Mouse (Mus musculus) hindbrain, embryonic 14.5 days (tissue): ENCODE results near the gene Pgpep1l. TPM values are rescaled to one million over a fixed set of nuclear protein-coding genes. Genes with fewer than 3 reads are reported as not detected.
"Not testable (repeated sequence)": the region's sequence is repeated elsewhere in the genome, so short reads cannot be mapped to it uniquely, and the experiment has no call there.

Experiments
- ATAC-seq: fragments of 200-750 bp; cut with Nextera tagmentation; 2 replicates; pipeline ENCODE4 v1.8.0; 2017; ENCODE audit warnings: moderate number of reproducible peaks, mild to moderate bottlenecking, moderate TSS enrichment, moderate library complexity; ENCODE audit not compliant: low FRiP score
- DNase-seq: peaks from one replicate; pipeline ENCODE4 v3.0.0-alpha.2; 2015; ENCODE audit warnings: low spot score
- H3K27ac ChIP-seq: fragments of 300-500 bp; sonication (generic); 2 replicates; pipeline ENCODE4 v1.5.1; 2014; ENCODE audit warnings: mild to moderate bottlenecking, moderate library complexity
- H3K27me3 ChIP-seq: fragments of 300-500 bp; sonication (generic); 2 replicates; pipeline ENCODE4 v1.6.1; 2014; ENCODE audit warnings: mild to moderate bottlenecking, low read length, mixed read lengths; ENCODE audit not compliant: control insufficient read depth, insufficient read depth
- H3K36me3 ChIP-seq: fragments of 300-500 bp; sonication (generic); replicated peaks from 2 replicates; pipeline ENCODE4 v1.6.1; 2014; ENCODE audit not compliant: control insufficient read depth, insufficient read depth
- H3K4me1 ChIP-seq: fragments of 300-500 bp; sonication (generic); replicated peaks from 2 replicates; pipeline ENCODE4 v1.6.1; 2014; ENCODE audit warnings: antibody characterized with exemption, low read length, mixed read lengths; ENCODE audit not compliant: control insufficient read depth, insufficient read depth
- H3K4me2 ChIP-seq: fragments of 300-500 bp; sonication (generic); replicated peaks from 2 replicates; pipeline ENCODE4 v1.6.1; 2014; ENCODE audit warnings: mild to moderate bottlenecking, moderate library complexity
- H3K4me3 ChIP-seq: fragments of 300-500 bp; sonication (generic); replicated peaks from 2 replicates; pipeline ENCODE4 v1.5.1; 2014; ENCODE audit warnings: mild to moderate bottlenecking, low read length
- H3K9ac ChIP-seq: fragments of 300-500 bp; sonication (generic); 2 replicates; pipeline ENCODE4 v1.6.1; 2014
- H3K9me3 ChIP-seq: fragments of 300-500 bp; sonication (generic); 2 replicates; pipeline ENCODE4 v1.6.1; 2016; ENCODE audit warnings: low read length; ENCODE audit not compliant: control insufficient read depth
- whole genome bisulfite sequencing: fragments of 180-500 bp; shearing (Covaris S2); extraction: QIAGEN DNeasy Blood & Tissue Kit; methylation state at CpG from one replicate; pipeline ENCODE4 v1.1.7; 2014; 5-methylcytosine and 5-hydroxymethylcytosine counted together
- polyA plus RNA-seq: library from polyadenylated mRNA; unstranded; fragments of >200 nt; fragmentation: Nextera tagmentation; extraction: Ambion mirVana; gene quantifications from 2 replicates; pipeline ENCODE4 v1.2.1, GENCODE M21; 2014

The Pgpep1l gene
- polyA plus RNA-seq, 1 experiment from 2014 or later, result 0.21 TPM

DNA sequence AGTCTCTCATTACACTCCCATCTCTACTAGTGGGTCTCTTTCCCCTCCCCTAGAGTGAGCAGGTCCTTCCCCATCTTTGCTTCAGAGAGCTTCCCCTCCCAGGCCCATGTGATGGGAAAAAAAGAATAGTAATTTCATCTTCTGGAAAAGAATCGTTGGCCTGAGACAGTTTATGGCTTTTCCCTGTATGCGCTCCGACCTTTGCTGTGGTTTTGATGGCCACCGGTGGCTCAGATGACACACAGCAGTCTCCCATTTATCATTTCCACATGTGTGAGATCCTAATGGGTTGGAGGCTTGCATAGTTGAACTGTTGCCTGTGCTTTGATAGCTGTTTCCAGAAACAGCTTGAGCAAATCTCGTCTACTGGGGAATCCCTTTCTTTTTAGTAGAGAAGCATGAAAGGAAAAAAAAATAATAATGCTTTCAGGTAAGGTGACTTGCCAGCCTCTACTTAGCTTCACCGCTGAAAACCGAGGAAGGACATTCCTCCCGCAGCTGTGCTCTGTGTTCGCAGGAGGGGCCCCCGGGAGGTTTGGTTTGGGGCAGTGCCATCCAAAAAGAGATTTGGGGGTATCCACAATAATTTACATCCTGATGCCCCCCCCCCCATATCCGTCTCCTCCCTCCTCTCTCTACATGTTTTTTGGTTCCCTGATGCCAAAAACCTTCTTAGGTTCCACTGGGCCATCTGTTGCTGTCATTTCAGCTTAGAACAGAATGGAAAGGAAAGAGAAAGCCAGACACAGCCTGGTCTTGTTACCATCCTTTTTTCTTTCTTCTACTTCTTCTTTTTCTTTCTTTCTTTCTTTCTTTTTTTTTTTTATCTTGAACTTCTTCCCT lies 13.2 kb upstream of the Pgpep1l start:
- 42% methylated on average over 11 of the region's 11 CpGs for WGBS
- Histone ChIP-seq H3K4me1 (peaks cover 15% of the 10 kb centered on the region; the same call in 1 of the 2 replicates), H3K4me3 (no peak overlapping the region), H3K27me3 (peaks cover 16% of the 10 kb centered on the region), H3K36me3 (no peaks in the 10 kb centered on the region), H3K9me3 (no peaks in the 10 kb centered on the region), H3K9ac (no peak overlapping the region), H3K27ac (no peak overlapping the region), H3K4me2 (no peak overlapping the region)
- ATAC-seq (no peak), DNase-seq (no peak)

DNA sequence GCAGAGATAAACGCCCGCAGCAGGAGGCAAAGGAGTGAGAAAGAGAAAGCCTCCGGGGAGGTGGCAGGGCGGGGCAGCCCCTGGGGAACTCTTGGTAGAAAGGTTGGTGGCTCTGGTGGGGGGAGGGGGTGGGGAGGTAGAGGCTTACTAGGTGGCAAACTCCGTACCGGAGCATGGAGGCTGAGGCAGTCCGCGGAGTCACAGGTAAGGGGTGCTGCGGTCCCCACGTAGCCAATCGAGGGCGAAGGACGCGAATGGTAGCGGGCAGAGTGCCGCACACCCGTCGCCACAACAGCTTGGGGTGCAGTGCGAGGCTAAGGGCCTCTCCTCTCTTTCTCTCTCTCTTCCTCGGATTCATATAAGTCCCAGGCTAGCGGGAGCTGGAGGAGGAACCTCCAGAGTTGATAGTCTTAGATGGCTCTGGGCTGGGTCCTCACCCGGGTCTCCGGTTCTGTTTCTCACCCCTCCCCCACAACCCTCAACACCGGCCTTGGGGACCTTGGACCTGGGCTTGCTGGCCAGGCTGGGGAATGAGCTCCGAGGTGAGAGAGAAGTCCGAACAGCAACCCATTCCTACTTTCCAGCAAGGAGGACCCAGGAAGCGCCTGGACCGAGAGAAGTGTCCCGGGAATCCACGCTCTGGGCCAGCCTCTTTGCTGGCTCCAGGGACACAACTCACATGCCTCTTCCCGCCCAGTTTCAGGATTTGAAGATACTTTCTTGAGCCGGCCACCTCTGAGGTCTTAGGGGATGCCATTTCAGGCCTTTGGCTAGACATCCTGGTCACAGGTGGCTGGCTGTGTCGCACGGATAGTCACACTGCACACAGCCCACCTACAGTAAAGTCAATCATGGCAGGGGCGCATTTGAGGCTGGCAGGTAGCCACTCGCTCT lies 12.1 kb upstream of the Pgpep1l start:
- Histone ChIP-seq H3K4me1 (peaks cover 15% of the 10 kb centered on the region; the same call in 1 of the 2 replicates), H3K9me3 (no peaks in the 10 kb centered on the region), H3K4me2 (peak overlapping the region; percentile 52), H3K4me3 (peak overlapping the region; percentile 24), H3K27me3 (peaks cover 16% of the 10 kb centered on the region), H3K9ac (peak overlapping the region; percentile 34; the same call in 1 of the 2 replicates), H3K36me3 (no peaks in the 10 kb centered on the region), H3K27ac (no peak overlapping the region)
- no peak for DNase-seq
- WGBS, result 5% methylated on average over 36 of the region's 36 CpGs
- peak; percentile 43; the same call in 1 of the 2 replicates for ATAC-seq

DNA sequence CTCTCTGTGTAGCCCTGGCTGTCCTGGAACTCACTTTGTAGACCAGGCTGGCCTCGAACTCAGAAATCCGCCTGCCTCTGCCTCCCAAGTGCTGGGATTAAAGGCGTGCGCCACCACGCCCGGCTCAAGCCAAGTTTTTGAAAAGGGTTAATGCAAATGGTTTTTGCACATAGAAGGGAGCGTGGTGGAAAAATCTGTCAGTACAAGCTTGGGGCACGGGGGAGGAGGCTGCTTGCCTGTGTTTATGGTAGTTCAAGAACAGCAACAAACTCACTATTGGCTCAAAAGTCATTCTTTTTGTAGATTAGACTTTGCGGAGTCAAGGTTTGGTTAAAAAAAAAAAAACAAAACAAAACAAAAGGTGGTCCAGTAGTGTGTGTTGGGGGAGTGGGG lies 11.4 kb upstream of the Pgpep1l start:
- WGBS, result 46% methylated on average over 8 of the region's 9 CpGs
- DNase-seq, H3K9me3 ChIP-seq, H3K36me3 ChIP-seq, ATAC-seq, H3K9ac ChIP-seq, H3K27ac ChIP-seq: not testable (repeated sequence)
- H3K4me2 ChIP-seq, result peak overlapping the region; percentile 52
- peak overlapping the region; percentile 24 for H3K4me3 ChIP-seq
- H3K4me1 ChIP-seq, result peaks cover 15% of the 10 kb centered on the region; the same call in 1 of the 2 replicates
- peaks cover 16% of the 10 kb centered on the region for H3K27me3 ChIP-seq

DNA sequence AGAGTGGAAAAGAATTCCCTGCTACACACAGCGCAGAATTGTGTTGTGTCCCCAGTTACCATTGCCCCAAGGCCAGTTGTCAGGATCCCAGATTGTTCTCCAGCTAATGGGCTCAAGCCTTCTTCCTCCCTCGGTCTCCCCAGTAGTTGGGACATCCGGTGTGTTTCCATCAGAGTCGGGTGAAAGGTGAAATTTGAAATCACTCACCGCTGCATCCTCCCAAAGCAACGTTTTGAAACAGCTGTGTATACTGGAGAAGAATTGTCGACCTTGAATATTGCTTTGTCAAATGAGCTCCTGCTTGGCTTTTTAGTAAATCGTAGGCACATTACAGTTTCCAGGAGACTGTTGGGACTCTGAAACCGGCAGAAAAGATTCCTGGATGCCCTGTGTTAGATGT lies 10.9 kb upstream of the Pgpep1l start:
- no peak for DNase-seq
- Histone ChIP-seq H3K27ac (no peak overlapping the region), H3K27me3 (peaks cover 16% of the 10 kb centered on the region), H3K4me1 (peaks cover 15% of the 10 kb centered on the region; the same call in 1 of the 2 replicates), H3K9ac (no peak overlapping the region), H3K4me2 (no peak overlapping the region), H3K36me3 (no peaks in the 10 kb centered on the region), H3K4me3 (no peak overlapping the region), H3K9me3 (no peaks in the 10 kb centered on the region)
- 72% methylated on average over 9 of the region's 9 CpGs for WGBS
- ATAC-seq, result no peak

DNA sequence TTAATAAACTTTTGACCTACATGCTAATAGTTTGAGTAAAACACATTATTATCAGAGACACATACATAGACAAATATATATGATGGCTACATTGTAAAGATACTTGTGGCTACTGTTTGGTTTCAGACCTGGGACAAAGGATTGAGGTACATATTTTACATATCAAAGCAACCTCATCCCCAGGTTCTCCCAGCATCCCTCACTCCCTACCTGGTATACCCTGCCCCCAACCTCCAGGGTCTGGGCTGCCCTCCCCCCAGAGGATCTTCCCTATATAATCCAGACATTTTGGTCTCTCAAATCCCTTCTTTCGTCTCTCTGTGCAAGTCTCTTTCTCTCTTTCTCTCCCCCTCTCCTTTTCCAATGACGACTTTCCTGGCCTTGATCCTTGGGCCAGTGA lies 10.2 kb upstream of the Pgpep1l start:
- H3K4me2 ChIP-seq, result no peak overlapping the region
- no peaks in the 10 kb centered on the region for H3K9me3 ChIP-seq
- no peak for ATAC-seq
- H3K4me1 ChIP-seq, result peaks cover 15% of the 10 kb centered on the region; the same call in 1 of the 2 replicates
- WGBS, result 61% methylated on average over 2 of the region's 2 CpGs
- H3K9ac ChIP-seq, result no peak overlapping the region
- DNase-seq, result no peak
- peaks cover 16% of the 10 kb centered on the region for H3K27me3 ChIP-seq
- no peak overlapping the region for H3K27ac ChIP-seq
- H3K4me3 ChIP-seq, result no peak overlapping the region
- H3K36me3 ChIP-seq, result no peaks in the 10 kb centered on the region

DNA sequence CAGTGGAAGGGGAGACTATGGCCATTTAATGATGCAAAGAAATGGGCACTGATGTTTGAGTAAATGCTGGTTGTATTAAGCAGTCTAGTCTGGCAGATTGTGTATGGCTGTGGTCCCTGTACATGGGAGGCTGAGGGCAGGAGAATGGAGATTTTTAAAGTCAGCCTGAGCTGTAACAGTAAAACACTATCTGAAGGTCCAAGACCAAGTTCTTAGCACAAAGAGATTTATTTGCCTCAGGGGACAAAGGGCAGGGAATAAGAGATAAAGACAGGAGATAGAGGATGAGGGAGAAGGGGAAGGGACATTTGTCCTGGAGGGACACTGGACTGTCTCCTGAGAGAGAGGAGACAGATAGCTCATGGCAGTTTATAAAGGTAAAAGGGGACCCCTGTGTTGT lies 9.5 kb upstream of the Pgpep1l start, which contains the start of gene Fam169b:
TSS of gene Fam169b (plus strand) at position 325 of the 400 bp plus-strand sequence.
- no peaks in the 10 kb centered on the region for H3K9me3 ChIP-seq
- H3K4me3 ChIP-seq, result no peak within 1 kb of the TSS
- no peaks in the 10 kb centered on the region for H3K36me3 ChIP-seq
- ATAC-seq (no peak), DNase-seq (no peak)
- peaks cover 16% of the 10 kb centered on the region for H3K27me3 ChIP-seq
- no peak within 1 kb of the TSS for H3K4me2 ChIP-seq
- no peak within 1 kb of the TSS for H3K27ac ChIP-seq
- H3K4me1 ChIP-seq, result peaks cover 15% of the 10 kb centered on the region; the same call in 1 of the 2 replicates
- no peak within 1 kb of the TSS for H3K9ac ChIP-seq

- no peak for DNase-seq
- Histone ChIP-seq H3K4me3 (no peak overlapping the region), H3K27ac (no peak overlapping the region), H3K9ac (no peak overlapping the region), H3K4me1 (peaks cover 15% of the 10 kb centered on the region; the same call in 1 of the 2 replicates), H3K36me3 (no peaks in the 10 kb centered on the region), H3K27me3 (peaks cover 16% of the 10 kb centered on the region), H3K4me2 (no peak overlapping the region), H3K9me3 (no peaks in the 10 kb centered on the region)
- no peak for ATAC-seq
- 78% methylated on average over 10 of the region's 10 CpGs for WGBS
Observed at GRCm38 (mm10) chr7:68272607-68273006, 8.6 kb upstream of the Pgpep1l start.

- Histone ChIP-seq H3K36me3 (no peaks in the 10 kb centered on the region), H3K27me3 (peaks cover 15% of the 10 kb centered on the region), H3K27ac (no peak overlapping the region), H3K4me1 (peaks cover 10% of the 10 kb centered on the region; the same call in 1 of the 2 replicates), H3K9me3 (no peaks in the 10 kb centered on the region), H3K4me2 (no peak overlapping the region), H3K9ac (no peak overlapping the region), H3K4me3 (no peak overlapping the region)
- ATAC-seq (no peak), DNase-seq (no peak)
- 95% methylated on average over 6 of the region's 6 CpGs for WGBS
Observed at GRCm38 (mm10) chr7:68271816-68272215, 7.8 kb upstream of the Pgpep1l start.

- Histone ChIP-seq H3K27ac (no peak overlapping the region), H3K4me2 (no peak overlapping the region), H3K36me3 (no peaks in the 10 kb centered on the region), H3K9me3 (no peaks in the 10 kb centered on the region), H3K4me1 (peaks cover 4% of the 10 kb centered on the region; the same call in 1 of the 2 replicates), H3K9ac (no peak overlapping the region), H3K27me3 (0 out of 2 replicates have a peak, but pooled peaks cover 4% of the 10 kb centered on the region), H3K4me3 (no peak overlapping the region)
- ATAC-seq (no peak), DNase-seq (no peak)
- 80% methylated on average over 4 of the region's 4 CpGs for WGBS
Observed at GRCm38 (mm10) chr7:68270551-68270950, 6.5 kb upstream of the Pgpep1l start.
